Mouse (Mus musculus) myocyte (in vitro differentiated cells): ENCODE measurements at regions not wholly inside any gene's neighbourhood (a gene's known extent, or its start where the extent isn't known, plus 50 kb on each side); places are given as distances from the start of the nearest gene placed in this dataset.
A peak's percentile ranks its signal among the peaks of the same experiment; 100 is the strongest.

Experiments used
- CEBPB ChIP-seq: IDR thresholded peaks from 2 replicates; pipeline ENCODE4 v1.6.1; 2011; ENCODE audit warnings: mild to moderate bottlenecking, moderate library complexity; ENCODE audit not compliant: poor library complexity, insufficient read depth, severe bottlenecking
- E2F4 ChIP-seq: IDR thresholded peaks from one replicate; pipeline ENCODE4 v1.6.1; 2011; ENCODE audit warnings: mild to moderate bottlenecking, control low read depth, moderate library complexity; ENCODE audit not compliant: insufficient read depth
- MAX ChIP-seq: IDR thresholded peaks from one replicate; pipeline ENCODE4 v1.6.1; 2011; ENCODE audit warnings: low read depth, mild to moderate bottlenecking, control low read depth
- MYOD1 ChIP-seq, 3 experiments: IDR thresholded peaks; one replicate each; pipeline ENCODE4 v1.6.1; 2011; ENCODE audit warnings: control low read depth in 2 of 3, low read depth in 2 of 3, mild to moderate bottlenecking in 2 of 3, moderate library complexity in 1 of 3; ENCODE audit not compliant: insufficient read length in 2 of 3, control insufficient read depth in 1 of 3
- POLR2A ChIP-seq: IDR thresholded peaks from one replicate; pipeline ENCODE4 v1.6.1; 2011; ENCODE audit warnings: low read depth, mild to moderate bottlenecking, control low read depth, moderate library complexity; ENCODE audit not compliant: insufficient read length
- SRF ChIP-seq: IDR thresholded peaks from one replicate; pipeline ENCODE4 v1.6.1; 2011; ENCODE audit warnings: low read depth; ENCODE audit not compliant: control insufficient read depth, insufficient read length
- TCF12 ChIP-seq: IDR thresholded peaks from one replicate; pipeline ENCODE4 v1.6.1; 2011; ENCODE audit warnings: mild to moderate bottlenecking, control low read depth; ENCODE audit not compliant: poor library complexity, insufficient read depth, severe bottlenecking
- TCF3 ChIP-seq: IDR thresholded peaks from one replicate; pipeline ENCODE4 v1.6.1; 2011; ENCODE audit warnings: low read depth, control low read depth; ENCODE audit not compliant: insufficient read length
- USF1 ChIP-seq: IDR thresholded peaks from one replicate; pipeline ENCODE4 v1.6.1; 2011; ENCODE audit warnings: low read depth, mild to moderate bottlenecking, control low read depth, moderate library complexity

- TF ChIP-seq SRF, result no peak
- no peak for TF ChIP-seq POLR2A
- TF ChIP-seq E2F4, result no peak
- TF ChIP-seq USF1, result no peak
- peak; percentile 51 for TF ChIP-seq MAX
- peak; percentile 87 to 95 (median 91) for TF ChIP-seq MYOD1 (IDR thresholded peaks at IDR 0.05; ENCODE audit: control insufficient read depth in 1 of 3, insufficient read length in 2 of 3, low read depth in 2 of 3)
- TF ChIP-seq TCF12, result peak; percentile 91
- peak; percentile 55 for TF ChIP-seq TCF3
- TF ChIP-seq CEBPB, result peak; percentile 97
Measured at GRCm38 (mm10) chr15:6056887-6057626, 242.5 kb upstream of the Dab2 start.
